Comparison of ENCODE assay signal across 23 mouse cellular contexts in the genomic region with DNA sequence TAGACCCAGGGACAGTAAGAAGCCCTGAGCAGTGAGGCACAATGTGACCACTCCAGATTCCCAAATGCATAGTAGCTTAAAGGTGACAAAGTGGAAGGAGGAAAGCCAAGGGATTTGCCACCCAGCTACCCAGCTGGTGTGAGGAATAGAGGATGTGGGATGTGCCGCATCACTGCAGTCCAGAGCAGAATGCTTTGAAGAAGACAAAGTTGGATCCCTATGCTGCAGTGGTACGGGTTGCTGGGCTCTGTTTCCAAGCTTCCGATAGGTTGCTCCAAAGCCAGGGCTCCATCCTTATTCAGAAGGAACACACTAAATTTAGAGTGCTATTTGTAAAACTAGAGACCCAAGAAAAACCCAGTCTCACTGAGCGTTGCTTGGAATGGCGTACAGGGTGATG.
A peak's percentile ranks its signal among the peaks of the same experiment; 100 is the strongest.
DNase-seq lines count a peak whose midpoint lies in the region; ATAC-seq and TF ChIP-seq lines count a peak whose summit lies in the region.
"Had no signal": no experiment of that assay in that cellular context is flagged by ENCODE, and none has a peak within 500 bp of the region (broad histone marks: within the 10 kb centered on the region; RNA-seq: fewer than 3 reads in every experiment).

No protein-coding gene starts in this region.

- intact Hi-C loops in heart, postnatal 14 days (cut with DNase I), result no loop called here
- intact Hi-C loops in left cerebral cortex, adult 2 months (cut with DNase I), result loop anchor here (5.0 kb wide), 1 partner anchor 227 kb away; no protein-coding TSS in a partner anchor

- H3K4me2 ChIP-seq in forebrain, postnatal 0 days (ENCODE audit: low read depth), result no peak overlapping the region
- H3K4me2 ChIP-seq: embryonic facial prominence, embryonic 13.5 days; embryonic facial prominence, embryonic 15.5 days; forebrain, embryonic 12.5 days had no signal

- H3K9me3 ChIP-seq in forebrain, postnatal 0 days (ENCODE audit: low read length), result no peaks in the 10 kb centered on the region
- H3K9me3 ChIP-seq: embryonic facial prominence, embryonic 13.5 days; embryonic facial prominence, embryonic 15.5 days; forebrain, embryonic 10.5 days; forebrain, embryonic 12.5 days had no signal

- TF ChIP-seq POLR2A in cortical plate, adult 2 months (IDR thresholded peaks at IDR 0.05; ENCODE audit: extremely low read depth, insufficient read depth, low read length), result no peak

- WGBS in forebrain, postnatal 0 days, result 98% methylated on average over 5 of the region's 5 CpGs

- H3K27me3 ChIP-seq in forebrain, postnatal 0 days (ENCODE audit: insufficient read depth, low read length), result no peaks in the 10 kb centered on the region
- H3K27me3 ChIP-seq: embryonic facial prominence, embryonic 13.5 days; embryonic facial prominence, embryonic 15.5 days; forebrain, embryonic 12.5 days had no signal

- peaks cover 12% of the 10 kb centered on the region for H3K4me1 ChIP-seq in cortical plate, adult 2 months (ENCODE audit: control insufficient read depth, insufficient read depth, low read length)
- H3K4me1 ChIP-seq in forebrain, postnatal 0 days (ENCODE audit: insufficient read depth), result no peaks in the 10 kb centered on the region
- H3K4me1 ChIP-seq: embryonic facial prominence, embryonic 13.5 days; embryonic facial prominence, embryonic 15.5 days; forebrain, embryonic 10.5 days; forebrain, embryonic 12.5 days had no signal

- no peak for ATAC-seq in forebrain, postnatal 0 days
- ATAC-seq: forebrain, embryonic 14.5 days; forebrain, embryonic 16.5 days had no signal

- no peak overlapping the region for H3K9ac ChIP-seq in forebrain, postnatal 0 days
- H3K9ac ChIP-seq: embryonic facial prominence, embryonic 13.5 days; embryonic facial prominence, embryonic 15.5 days; forebrain, embryonic 12.5 days had no signal

- H3K36me3 ChIP-seq in forebrain, postnatal 0 days (ENCODE audit: insufficient read depth), result 0 out of 2 replicates have a peak, but pooled peaks cover 6% of the 10 kb centered on the region

- peak; percentile 80 for DNase-seq in heart, adult 11 months
- DNase-seq in heart, postnatal 14 days, result no peak
- no peak for DNase-seq in left cerebral cortex, adult 2 months (ENCODE audit: extremely low spot score in 1 of 2, low spot score in 2 of 2)
- no peak for DNase-seq in left cerebral cortex, adult 8-10 months (ENCODE audit: low spot score in 2 of 2)
- no peak for DNase-seq in thymus, postnatal 0 days (ENCODE audit: low spot score)
- DNase-seq in forebrain, postnatal 0 days, result no peak
- DNase-seq: adrenal gland, adult 2 months; adrenal gland, postnatal 10 days; adrenal gland, postnatal 25 days; cerebellum, adult 11-12 months; cerebellum, adult 2 months; cerebellum, adult 9-10 months; cerebellum, postnatal 10 days; cerebellum, postnatal 25 days; embryo, embryonic 11 days had no signal

- TF ChIP-seq CTCF in left cerebral cortex, adult 2 months (IDR thresholded peaks at IDR 0.05), result no peak
- no peak for TF ChIP-seq CTCF in cortical plate, adult 2 months (IDR thresholded peaks at IDR 0.05; ENCODE audit: extremely low read depth, insufficient read depth, low read length)
- no peak for TF ChIP-seq CTCF in forebrain, postnatal 0 days (IDR thresholded peaks at IDR 0.05; ENCODE audit: low read depth)

- H3K27ac ChIP-seq in left cerebral cortex, adult 2 months, result peak overlapping the region; percentile 40; the same call in 1 of the 2 replicates
- 0 out of 2 replicates have a peak overlapping the region, but pooled peaks have one; percentile 8 for H3K27ac ChIP-seq in cortical plate, adult 2 months (ENCODE audit: insufficient read depth, low read length)
- no peak overlapping the region for H3K27ac ChIP-seq in forebrain, postnatal 0 days (ENCODE audit: low read depth, low read length)
- H3K27ac ChIP-seq: embryonic facial prominence, embryonic 13.5 days; embryonic facial prominence, embryonic 15.5 days; forebrain, embryonic 10.5 days; forebrain, embryonic 12.5 days had no signal

- no peak overlapping the region for H3K4me3 ChIP-seq in left cerebral cortex, adult 2 months
- H3K4me3 ChIP-seq in cortical plate, adult 2 months (ENCODE audit: insufficient read depth, low read length), result no peak overlapping the region
- no peak overlapping the region for H3K4me3 ChIP-seq in forebrain, postnatal 0 days (ENCODE audit: low read depth, low read length)
- H3K4me3 ChIP-seq: embryonic facial prominence, embryonic 13.5 days; embryonic facial prominence, embryonic 15.5 days; erythroblast, embryonic 14.5 days; forebrain, embryonic 10.5 days; forebrain, embryonic 12.5 days had no signal
